Mouse (Mus musculus) kidney, embryonic 16.5 days (tissue): ENCODE data around the gene Cdkal1. TPM values are rescaled to one million over a fixed set of nuclear protein-coding genes. Genes with fewer than 3 reads are reported as not detected.

ENCODE experiments used
- ATAC-seq: fragments of 200-750 bp; cut with Nextera tagmentation; 2 replicates; pipeline ENCODE4 v1.8.0; 2017; ENCODE audit warnings: moderate TSS enrichment; ENCODE audit not compliant: low FRiP score, low TSS enrichment
- H3K27ac ChIP-seq: fragments of 300-500 bp; sonication (generic); 2 replicates; pipeline ENCODE4 v1.5.1; 2014; ENCODE audit warnings: low read length
- H3K27me3 ChIP-seq: fragments of 300-500 bp; sonication (generic); 2 replicates; pipeline ENCODE4 v1.6.1; 2014; ENCODE audit warnings: low read length, control low read depth, mixed read lengths; ENCODE audit not compliant: insufficient read depth
- H3K36me3 ChIP-seq: fragments of 300-500 bp; sonication (generic); 2 replicates; pipeline ENCODE4 v1.6.1; 2014; ENCODE audit warnings: low read length, control low read depth, mixed read lengths; ENCODE audit not compliant: insufficient read depth
- H3K4me1 ChIP-seq: fragments of 300-500 bp; sonication (generic); 2 replicates; pipeline ENCODE4 v1.6.1; 2014; ENCODE audit warnings: low read length, control low read depth, mixed read lengths; ENCODE audit not compliant: insufficient read depth
- H3K4me2 ChIP-seq: fragments of 300-500 bp; sonication (generic); replicated peaks from 2 replicates; pipeline ENCODE4 v1.6.1; 2014; ENCODE audit warnings: low read depth, low read length
- H3K4me3 ChIP-seq: fragments of 300-500 bp; sonication (generic); 2 replicates; pipeline ENCODE4 v1.5.1; 2014; ENCODE audit warnings: mild to moderate bottlenecking, low read length
- H3K9ac ChIP-seq: fragments of 300-500 bp; sonication (generic); replicated peaks from 2 replicates; pipeline ENCODE4 v1.6.1; 2014; ENCODE audit warnings: low read length
- H3K9me3 ChIP-seq: fragments of 300-500 bp; sonication (generic); 2 replicates; pipeline ENCODE4 v1.6.1; 2016; ENCODE audit warnings: low read length, control low read depth
- WGBS: fragments of 180-500 bp; shearing (Covaris S2); extraction: QIAGEN DNeasy Blood & Tissue Kit; methylation state at CpG from one replicate; pipeline ENCODE4 v1.1.7; 2014; 5-methylcytosine and 5-hydroxymethylcytosine counted together
- polyA plus RNA-seq: library from polyadenylated mRNA; unstranded; fragments of >200 nt; fragmentation: Nextera tagmentation; extraction: Ambion mirVana; gene quantifications from 2 replicates; pipeline ENCODE4 v1.2.1, GENCODE M21; 2015

The Cdkal1 gene
- polyA plus RNA-seq, 1 experiment from 2014 or later: 31.3 TPM

- Histone ChIP-seq H3K36me3 (no peaks in the 10 kb centered on the region), H3K9me3 (no peaks in the 10 kb centered on the region), H3K9ac (no peak overlapping the region), H3K4me3 (no peak overlapping the region), H3K4me1 (peaks cover 8% of the 10 kb centered on the region), H3K27ac (no peak overlapping the region), H3K4me2 (no peak overlapping the region), H3K27me3 (no peaks in the 10 kb centered on the region)
- 89% methylated on average over 3 of the region's 3 CpGs for WGBS
- no peak for ATAC-seq
Observed at GRCm38 (mm10) chr13:29615987-29616386, 239.5 kb downstream of the Cdkal1 start.

DNA sequence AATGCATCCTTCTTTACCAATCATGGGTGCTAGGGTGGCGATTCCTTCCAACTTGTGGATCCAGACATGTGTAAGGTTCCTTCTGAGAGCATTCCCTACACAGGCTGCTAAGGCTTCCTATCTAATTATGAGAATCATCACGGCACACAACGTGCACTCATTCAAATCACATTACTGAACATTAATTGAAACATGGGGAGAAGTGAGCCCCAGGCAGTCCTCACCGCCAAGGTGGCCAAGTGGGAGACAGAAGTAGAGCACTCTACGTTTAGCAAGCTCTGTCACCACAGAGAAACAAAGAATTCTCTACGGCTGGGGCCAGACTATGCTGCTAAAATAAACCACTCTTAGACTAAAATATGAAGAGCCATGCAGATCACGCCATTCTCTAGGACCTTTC lies 240.4 kb downstream of the Cdkal1 start:
- Histone ChIP-seq H3K9me3 (no peaks in the 10 kb centered on the region), H3K27me3 (no peaks in the 10 kb centered on the region), H3K4me1 (peaks cover 11% of the 10 kb centered on the region), H3K9ac (no peak overlapping the region), H3K4me2 (no peak overlapping the region), H3K4me3 (no peak overlapping the region), H3K36me3 (no peaks in the 10 kb centered on the region), H3K27ac (no peak overlapping the region)
- 80% methylated on average over 7 of the region's 7 CpGs for WGBS
- ATAC-seq: no peak

DNA sequence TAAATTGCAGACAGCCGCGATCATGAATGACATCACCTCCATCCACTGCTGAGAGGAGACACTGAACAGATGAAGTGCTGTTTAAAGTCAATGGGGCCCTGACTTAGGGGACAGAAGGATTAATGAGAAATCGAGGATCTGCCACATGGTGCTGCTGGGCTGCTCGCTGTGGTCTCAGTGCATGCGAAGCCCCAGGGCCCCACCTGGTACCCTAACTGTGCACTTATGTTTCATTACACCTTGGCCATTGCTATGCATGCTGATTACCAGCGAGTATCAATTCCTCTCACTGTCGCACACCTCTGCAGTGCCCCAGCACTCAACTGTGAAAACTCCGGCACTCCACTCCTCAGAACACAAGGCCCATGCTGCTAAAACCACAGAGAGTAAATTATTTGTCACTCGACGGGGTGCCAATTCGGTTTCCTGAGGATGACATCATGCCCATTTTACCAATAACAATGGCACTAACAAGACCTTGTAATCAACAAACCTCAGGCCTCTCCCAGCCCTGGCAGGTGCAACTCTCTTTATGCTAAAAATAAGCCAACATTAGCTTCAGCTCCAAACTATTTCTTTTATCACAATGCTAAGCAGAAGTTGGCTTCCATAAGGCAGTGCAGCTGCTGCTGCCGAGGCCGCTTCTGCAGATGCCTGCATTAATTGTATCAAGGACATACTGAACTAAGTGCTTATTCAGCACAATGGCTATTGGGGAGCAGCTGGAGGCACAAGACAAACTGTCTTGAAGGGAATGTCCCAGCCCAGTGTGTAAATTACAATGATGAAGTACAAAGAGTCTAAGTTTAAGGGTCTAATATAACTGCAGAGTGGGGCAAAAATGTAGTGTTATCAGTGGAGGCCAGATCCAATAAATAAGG lies 245.2 kb downstream of the Cdkal1 start:
- 60% methylated on average over 13 of the region's 13 CpGs for WGBS
- Histone ChIP-seq H3K4me2 (no peak overlapping the region), H3K9me3 (no peaks in the 10 kb centered on the region), H3K4me1 (peaks cover 5% of the 10 kb centered on the region; the same call in 1 of the 2 replicates), H3K4me3 (no peak overlapping the region), H3K27me3 (no peaks in the 10 kb centered on the region), H3K36me3 (no peaks in the 10 kb centered on the region), H3K27ac (no peak overlapping the region), H3K9ac (no peak overlapping the region)
- peak; percentile 71 for ATAC-seq

DNA sequence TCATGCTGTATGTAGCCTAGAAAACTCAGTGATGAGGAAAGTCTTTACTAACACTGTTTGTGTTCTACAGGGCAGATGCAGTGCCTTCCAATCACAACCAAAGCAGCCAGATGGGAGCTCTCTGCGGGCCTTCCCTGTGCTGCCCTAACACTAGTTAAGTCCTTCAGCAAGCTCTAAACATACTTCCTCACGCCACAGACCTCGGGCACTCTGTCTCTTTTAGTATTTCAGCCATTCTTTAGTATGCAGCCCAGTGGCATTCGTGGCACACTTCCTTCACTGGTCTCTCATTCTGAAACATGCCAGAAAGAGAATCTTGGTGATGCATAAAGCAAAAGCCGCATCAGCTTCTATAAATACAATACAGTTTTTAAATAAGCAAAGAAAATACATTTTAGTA lies 246.0 kb downstream of the Cdkal1 start:
- ATAC-seq: no peak
- no peaks in the 10 kb centered on the region for H3K36me3 ChIP-seq
- H3K9ac ChIP-seq: no peak overlapping the region
- H3K4me2 ChIP-seq: no peak overlapping the region
- H3K4me1 ChIP-seq: peaks cover 5% of the 10 kb centered on the region; the same call in 1 of the 2 replicates
- H3K9me3 ChIP-seq: no peaks in the 10 kb centered on the region
- no peaks in the 10 kb centered on the region for H3K27me3 ChIP-seq
- no peak overlapping the region for H3K27ac ChIP-seq
- no peak overlapping the region for H3K4me3 ChIP-seq
- 90% methylated on average over 5 of the region's 5 CpGs for WGBS

GRCm38 (mm10) chr13:29604241-29604640 lies 251.2 kb downstream of the Cdkal1 start:
- Histone ChIP-seq H3K9ac (no peak overlapping the region), H3K27me3 (no peaks in the 10 kb centered on the region), H3K27ac (no peak overlapping the region), H3K4me1 (no peaks in the 10 kb centered on the region), H3K9me3 (no peaks in the 10 kb centered on the region), H3K4me3 (no peak overlapping the region), H3K36me3 (no peaks in the 10 kb centered on the region), H3K4me2 (no peak overlapping the region)
- WGBS: 25% methylated on average over 6 of the region's 7 CpGs
- peak; percentile 89; the same call in 1 of the 2 replicates for ATAC-seq

GRCm38 (mm10) chr13:29603597-29603996 lies 251.9 kb downstream of the Cdkal1 start:
- H3K9ac ChIP-seq: no peak overlapping the region
- no peaks in the 10 kb centered on the region for H3K36me3 ChIP-seq
- WGBS: 89% methylated on average over 6 of the region's 6 CpGs
- ATAC-seq: no peak
- H3K27ac ChIP-seq: no peak overlapping the region
- H3K4me1 ChIP-seq: no peaks in the 10 kb centered on the region
- no peaks in the 10 kb centered on the region for H3K9me3 ChIP-seq
- H3K27me3 ChIP-seq: no peaks in the 10 kb centered on the region
- H3K4me3 ChIP-seq: no peak overlapping the region
- H3K4me2 ChIP-seq: no peak overlapping the region

DNA sequence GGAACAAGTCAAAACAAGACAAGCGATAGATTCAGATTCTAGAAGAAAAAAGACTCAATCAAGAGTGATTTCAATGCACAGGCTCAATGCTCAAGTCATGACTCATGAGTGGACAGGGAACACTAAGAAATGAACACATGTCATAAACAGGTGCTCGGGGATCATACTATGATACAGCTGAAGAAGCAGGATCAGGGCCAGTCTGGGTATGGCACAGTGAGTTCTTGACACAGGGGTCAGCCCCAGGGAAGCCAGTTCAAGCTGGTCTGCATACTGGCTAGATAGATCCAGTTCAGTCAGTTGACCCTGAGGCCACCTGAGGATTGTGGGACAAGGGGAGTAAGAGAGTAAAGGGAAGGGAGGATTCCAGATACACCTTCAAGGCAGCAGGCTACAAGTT lies 254.4 kb downstream of the Cdkal1 start:
- no peaks in the 10 kb centered on the region for H3K4me1 ChIP-seq
- 81% methylated on average over 2 of the region's 2 CpGs for WGBS
- H3K27ac ChIP-seq: no peak overlapping the region
- no peaks in the 10 kb centered on the region for H3K36me3 ChIP-seq
- H3K9me3 ChIP-seq: no peaks in the 10 kb centered on the region
- ATAC-seq: peak; percentile 54; the same call in 1 of the 2 replicates
- H3K9ac ChIP-seq: no peak overlapping the region
- H3K4me3 ChIP-seq: no peak overlapping the region
- no peak overlapping the region for H3K4me2 ChIP-seq
- H3K27me3 ChIP-seq: no peaks in the 10 kb centered on the region

DNA sequence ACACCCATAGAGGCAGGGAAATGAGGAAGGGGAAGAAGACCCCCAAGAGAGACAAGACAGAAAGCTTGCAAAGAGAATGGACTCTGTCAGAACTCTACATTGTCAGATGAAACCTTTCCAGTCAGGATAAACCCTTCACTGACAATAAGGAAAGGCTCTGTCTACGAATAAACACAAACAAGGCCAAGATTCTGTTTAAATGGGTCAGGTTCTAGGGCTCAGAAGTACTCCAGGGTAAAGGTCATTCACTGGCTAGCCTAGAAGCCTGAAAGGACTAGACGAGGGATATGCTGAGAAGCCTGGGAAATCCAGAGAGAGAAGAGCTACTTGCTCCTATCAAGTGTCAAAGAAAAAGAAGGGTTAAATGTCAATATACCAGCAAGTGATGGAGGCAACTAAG lies 255.8 kb downstream of the Cdkal1 start:
- Histone ChIP-seq H3K27me3 (no peaks in the 10 kb centered on the region), H3K4me3 (no peak overlapping the region), H3K36me3 (no peaks in the 10 kb centered on the region), H3K27ac (no peak overlapping the region), H3K9me3 (no peaks in the 10 kb centered on the region), H3K9ac (no peak overlapping the region), H3K4me1 (no peaks in the 10 kb centered on the region), H3K4me2 (no peak overlapping the region)
- no peak for ATAC-seq
- 56% methylated on average over 2 of the region's 2 CpGs for WGBS

DNA sequence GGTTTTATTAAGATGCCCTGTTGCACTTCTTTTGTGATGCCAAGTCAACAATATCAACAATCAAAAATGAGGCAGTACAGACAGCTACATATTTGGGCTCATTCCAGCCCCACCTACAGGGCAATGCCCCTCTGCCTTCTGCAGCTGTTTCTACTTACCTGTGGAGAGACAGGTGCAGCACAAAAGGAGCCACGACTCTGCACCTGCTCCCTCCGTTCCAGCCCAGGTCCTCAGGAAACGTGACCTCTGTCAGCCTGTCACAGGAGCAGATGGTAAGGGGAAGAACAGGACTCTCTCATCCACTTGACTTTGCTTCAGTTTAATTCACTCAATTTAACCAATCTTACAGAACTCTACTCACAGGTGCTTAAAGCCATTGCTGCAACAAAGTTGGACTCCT lies 258.7 kb downstream of the Cdkal1 start:
- no peak overlapping the region for H3K4me3 ChIP-seq
- 50% methylated on average over 3 of the region's 3 CpGs for WGBS
- H3K27me3 ChIP-seq: no peaks in the 10 kb centered on the region
- peaks cover 7% of the 10 kb centered on the region for H3K9me3 ChIP-seq
- no peak overlapping the region for H3K27ac ChIP-seq
- peaks cover 7% of the 10 kb centered on the region for H3K36me3 ChIP-seq
- no peaks in the 10 kb centered on the region for H3K4me1 ChIP-seq
- H3K9ac ChIP-seq: no peak overlapping the region
- no peak for ATAC-seq
- no peak overlapping the region for H3K4me2 ChIP-seq

- Histone ChIP-seq H3K4me1 (no peaks in the 10 kb centered on the region), H3K4me3 (no peak overlapping the region), H3K9me3 (peaks cover 7% of the 10 kb centered on the region), H3K27ac (no peak overlapping the region), H3K36me3 (peaks cover 7% of the 10 kb centered on the region), H3K27me3 (no peaks in the 10 kb centered on the region), H3K9ac (no peak overlapping the region), H3K4me2 (no peak overlapping the region)
- no peak for ATAC-seq
- WGBS: 99% methylated on average over 3 of the region's 3 CpGs
Observed at GRCm38 (mm10) chr13:29593096-29593495, 262.4 kb downstream of the Cdkal1 start.
